Mouse (Mus musculus): ENCODE measurements around the gene Nckap5.
"Not testable (repeated sequence)": the region's sequence is repeated elsewhere in the genome, so short reads cannot be mapped to it uniquely, and the experiment has no call there.

The Nckap5 gene

GRCm38 (mm10) chr1:126830031-126830927 is at the start of gene Nckap5:
Gene Nckap5 (minus strand): TSS chr1:126830799.
- DNase-seq (ENCODE audit: low read depth, low spot score) = peak; percentile 41

GRCm38 (mm10) chr1:126877495-126877894 is 46.9 kb upstream of the Nckap5 start:
- no peak for DNase-seq (ENCODE audit: low read depth, low spot score)

- DNase-seq (ENCODE audit: low read depth, low spot score) = no peak
Measured at GRCm38 (mm10) chr1:126868372-126868771, 37.8 kb upstream of the Nckap5 start.

- no peak for DNase-seq (ENCODE audit: low read depth, low spot score)
Measured at GRCm38 (mm10) chr1:126867912-126868311, 37.3 kb upstream of the Nckap5 start.

- DNase-seq (ENCODE audit: low read depth, low spot score) = no peak
Measured at GRCm38 (mm10) chr1:126865591-126866086, 35.0 kb upstream of the Nckap5 start.

GRCm38 (mm10) chr1:126861816-126862215 is 31.2 kb upstream of the Nckap5 start:
- DNase-seq (ENCODE audit: low read depth, low spot score) = peak; percentile 2

- DNase-seq (ENCODE audit: low read depth, low spot score) = no peak
Measured at GRCm38 (mm10) chr1:126860537-126860936, 29.9 kb upstream of the Nckap5 start.

GRCm38 (mm10) chr1:126849481-126849880 is 18.9 kb upstream of the Nckap5 start:
- no peak for DNase-seq (ENCODE audit: low read depth, low spot score)

- DNase-seq (ENCODE audit: low read depth, low spot score) = no peak
Measured at GRCm38 (mm10) chr1:126846317-126846716, 15.7 kb upstream of the Nckap5 start.

- no peak for DNase-seq (ENCODE audit: low read depth, low spot score)
Measured at GRCm38 (mm10) chr1:126832885-126833284, 2.3 kb upstream of the Nckap5 start.

- DNase-seq (ENCODE audit: low read depth, low spot score) = no peak
Measured at GRCm38 (mm10) chr1:126829031-126829430, 1.6 kb downstream of the Nckap5 start.

GRCm38 (mm10) chr1:126824841-126825240 is 5.8 kb downstream of the Nckap5 start:
- DNase-seq (ENCODE audit: low read depth, low spot score) = no peak

GRCm38 (mm10) chr1:126822246-126822645 is 8.4 kb downstream of the Nckap5 start:
- DNase-seq (ENCODE audit: low read depth, low spot score) = no peak

- DNase-seq (ENCODE audit: low read depth, low spot score) = peak; percentile 10
Measured at GRCm38 (mm10) chr1:126817381-126818034, 13.1 kb downstream of the Nckap5 start.

GRCm38 (mm10) chr1:126806994-126807611 is 23.5 kb downstream of the Nckap5 start:
- no peak for DNase-seq (ENCODE audit: low read depth, low spot score)

- DNase-seq (ENCODE audit: low read depth, low spot score) = no peak
Measured at GRCm38 (mm10) chr1:126806548-126806947, 24.1 kb downstream of the Nckap5 start.

- no peak for DNase-seq (ENCODE audit: low read depth, low spot score)
Measured at GRCm38 (mm10) chr1:126802405-126802804, 28.2 kb downstream of the Nckap5 start.

- DNase-seq (ENCODE audit: low read depth, low spot score) = no peak
Measured at GRCm38 (mm10) chr1:126801706-126802105, 28.9 kb downstream of the Nckap5 start.

- DNase-seq (ENCODE audit: low read depth, low spot score) = no peak
Measured at GRCm38 (mm10) chr1:126799379-126799798, 31.2 kb downstream of the Nckap5 start.

- not testable (repeated sequence) for DNase-seq (ENCODE audit: low read depth, low spot score)
Measured at GRCm38 (mm10) chr1:126780354-126780941, 50.2 kb downstream of the Nckap5 start.

GRCm38 (mm10) chr1:126773947-126774346 is 56.7 kb downstream of the Nckap5 start:
- not testable (repeated sequence) for DNase-seq (ENCODE audit: low read depth, low spot score)

- DNase-seq (ENCODE audit: low read depth, low spot score) = no peak
Measured at GRCm38 (mm10) chr1:126766971-126767370, 63.6 kb downstream of the Nckap5 start.

Measured in ZHBTc4 (cell line).